Mouse (Mus musculus): ENCODE results near the gene Acbd6. TPM values are rescaled to one million over a fixed set of nuclear protein-coding genes. Genes with fewer than 3 reads are reported as not detected.
A peak's percentile ranks its signal among the peaks of the same experiment; 100 is the strongest.

Acbd6 gene
- total RNA-seq (2021), result 10 to 100 TPM; 65.9 to 66.8 TPM
- long read RNA-seq, experiment 1, full-length matches to known transcripts, result 59 of 61 reads
- long read RNA-seq, experiment 1, partial matches to known transcripts, result 0 of 61 reads
- long read RNA-seq, experiment 1, other reads (novel, unspliced or antisense), result 2 of 61 reads
- long read RNA-seq, experiment 2, full-length matches to known transcripts, result 55 of 58 reads
- long read RNA-seq, experiment 2, partial matches to known transcripts, result 2 of 58 reads
- long read RNA-seq, experiment 2, other reads (novel, unspliced or antisense), result 1 of 58 reads

DNA sequence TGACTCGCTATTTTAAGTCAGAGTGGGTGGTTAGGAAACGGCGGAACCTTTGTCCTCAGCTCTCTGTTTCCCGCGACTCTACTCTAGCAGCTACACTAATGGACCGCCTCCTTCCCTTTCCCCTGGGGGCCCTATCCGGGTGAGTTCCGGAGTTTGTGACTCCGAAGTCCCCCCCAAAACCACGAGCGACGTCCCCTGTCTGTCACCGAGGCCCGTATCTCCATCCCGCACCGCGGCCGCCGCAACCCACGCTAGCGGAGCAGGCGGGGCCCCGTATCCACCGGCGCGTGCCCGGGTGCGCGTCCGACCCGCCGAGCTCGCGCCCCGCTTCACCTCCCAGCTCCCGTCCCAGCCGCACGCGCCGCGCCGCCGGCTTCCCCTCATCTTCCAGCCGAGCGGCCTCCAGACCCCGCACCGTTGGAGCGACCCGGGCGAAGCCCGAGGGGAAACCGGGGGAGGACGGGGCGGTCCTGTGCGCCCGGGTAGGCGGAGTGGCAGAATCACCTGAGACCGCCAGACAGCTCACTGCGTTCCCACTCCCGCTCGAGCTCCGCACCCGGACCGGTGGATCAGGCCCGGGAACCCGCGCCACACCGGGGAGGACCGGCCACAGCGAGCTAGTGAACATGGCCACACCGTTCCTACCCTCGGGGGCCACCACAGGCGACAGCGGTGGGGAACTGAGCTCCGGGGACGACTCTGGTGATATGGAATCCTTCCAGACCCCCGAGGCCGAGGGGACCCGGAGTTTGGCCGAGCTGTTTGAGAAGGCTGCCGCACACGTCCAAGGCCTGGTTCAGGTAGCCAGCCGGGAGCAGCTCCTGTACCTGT, at the start of gene Acbd6:
TSS of gene Acbd6 (plus strand) at position 109 of the 831 bp plus-strand sequence.
- peak; percentile 74 for DNase-seq (ENCODE audit: low spot score)

DNA sequence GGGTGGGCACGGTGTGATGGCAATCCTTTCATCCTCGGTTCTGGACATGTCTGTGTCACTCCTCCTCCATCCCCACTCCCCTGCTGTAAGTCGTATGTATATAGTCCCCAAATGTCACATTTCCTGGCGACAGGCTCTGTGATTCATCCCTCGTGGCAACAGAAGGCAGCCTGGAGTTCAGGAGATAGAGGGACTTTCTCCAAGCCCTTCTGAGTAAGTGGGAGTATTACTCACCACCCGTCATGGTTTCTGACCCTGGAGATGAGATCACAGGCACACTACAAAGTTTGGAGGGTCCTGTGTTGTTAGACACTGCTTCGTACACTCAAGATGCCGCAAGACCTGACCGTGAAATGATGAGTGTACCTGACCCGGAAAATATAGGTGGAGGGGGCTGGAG, 47.7 kb upstream of the Acbd6 start:
- no peak for DNase-seq (ENCODE audit: low spot score)

DNA sequence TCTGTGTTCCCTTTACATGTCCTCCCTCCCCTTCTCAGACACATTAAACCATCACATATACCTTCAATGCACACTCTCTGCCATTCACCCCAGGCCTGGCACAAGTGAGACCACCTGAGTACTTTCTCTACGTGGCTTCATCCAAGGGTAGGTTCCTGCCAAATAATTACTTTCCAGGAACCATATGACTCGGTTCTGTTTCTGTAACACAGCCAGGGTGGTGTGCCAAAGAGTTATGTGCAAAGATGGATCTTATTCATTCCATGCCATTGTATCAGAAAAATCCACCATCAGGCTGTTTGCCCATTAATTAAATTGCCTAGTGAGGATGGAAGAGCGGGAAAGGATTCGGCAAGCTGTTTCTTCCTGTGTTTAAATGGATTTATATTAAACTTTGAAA, 42.1 kb upstream of the Acbd6 start:
- DNase-seq (ENCODE audit: low spot score), result no peak

DNA sequence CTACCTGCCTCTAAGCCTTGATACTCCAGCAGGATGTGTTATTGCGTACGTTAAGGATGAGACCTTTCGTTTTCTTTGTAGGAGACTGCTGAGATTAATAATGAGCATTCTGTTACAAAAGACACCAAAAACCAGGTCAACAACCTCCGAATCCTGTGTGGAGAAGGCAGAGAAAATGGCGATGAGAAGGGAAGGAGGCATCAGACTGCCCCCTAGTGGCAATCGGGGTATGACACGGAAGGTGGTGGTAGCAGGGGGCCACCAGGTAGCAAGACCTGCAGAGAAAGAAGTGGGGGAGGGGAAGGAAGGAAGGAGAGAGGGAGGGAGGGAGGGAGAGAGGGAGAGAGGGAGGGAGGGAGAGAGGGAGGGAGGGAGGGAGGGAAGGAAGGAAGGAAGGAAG, 41.3 kb upstream of the Acbd6 start:
- DNase-seq (ENCODE audit: low spot score), result peak; percentile 63

DNA sequence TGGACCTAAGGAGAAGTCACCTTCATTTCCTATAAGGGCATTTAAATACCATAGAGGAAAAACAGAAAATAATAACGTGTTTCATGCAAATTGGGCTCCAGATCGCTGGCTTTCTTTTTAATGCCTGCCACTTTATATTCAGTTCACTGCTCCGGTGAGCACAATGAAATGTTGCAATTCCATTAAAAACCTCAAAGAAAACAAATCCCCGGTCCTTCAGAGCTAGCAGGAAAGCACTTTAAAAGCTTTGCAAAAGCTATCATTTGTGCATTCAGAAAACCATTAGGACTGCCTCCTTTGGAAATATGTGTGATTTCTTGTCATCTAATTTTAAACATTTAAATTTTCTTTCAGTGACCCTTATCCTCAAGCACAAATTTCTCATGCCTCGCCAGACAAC, 40.9 kb upstream of the Acbd6 start:
- no peak for DNase-seq (ENCODE audit: low spot score)

DNA sequence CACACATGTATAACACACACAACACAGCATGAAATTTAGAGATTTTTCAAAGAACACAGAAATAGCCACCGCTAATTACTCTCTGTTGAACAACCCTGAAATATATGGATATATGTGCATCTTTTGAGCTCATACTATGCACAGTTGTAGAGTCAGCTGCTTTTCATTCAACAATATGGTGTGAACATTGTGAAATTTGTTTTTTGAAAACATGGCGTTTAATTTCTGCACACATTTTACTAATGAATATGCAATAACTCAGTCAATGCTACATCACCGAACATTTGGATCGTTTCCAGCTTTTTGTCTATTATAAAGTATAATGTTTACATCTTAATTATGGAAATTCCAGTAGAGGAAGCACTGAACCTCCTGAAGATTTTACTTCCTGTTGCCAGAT, 37.6 kb upstream of the Acbd6 start:
- no peak for DNase-seq (ENCODE audit: low spot score)

DNA sequence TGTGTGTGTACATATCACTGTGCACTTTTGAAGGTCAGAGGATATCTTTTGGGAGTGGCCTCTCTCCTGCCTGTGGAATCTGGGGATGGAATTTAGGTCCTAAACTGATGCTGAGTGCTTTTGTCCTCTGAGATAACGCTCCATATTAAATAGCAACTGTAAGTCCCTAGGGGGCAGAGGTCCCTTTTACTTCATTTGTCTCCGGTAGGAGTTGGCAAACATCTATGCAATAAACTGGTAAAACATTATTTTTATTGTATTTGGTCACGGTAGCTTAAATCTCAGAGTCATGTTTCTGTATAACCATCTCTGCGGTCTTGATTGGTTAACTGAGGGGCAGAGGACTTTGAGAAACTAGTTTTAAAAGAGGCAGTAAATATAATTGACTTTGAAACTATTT, 35.4 kb upstream of the Acbd6 start:
- no peak for DNase-seq (ENCODE audit: low spot score)

DNA sequence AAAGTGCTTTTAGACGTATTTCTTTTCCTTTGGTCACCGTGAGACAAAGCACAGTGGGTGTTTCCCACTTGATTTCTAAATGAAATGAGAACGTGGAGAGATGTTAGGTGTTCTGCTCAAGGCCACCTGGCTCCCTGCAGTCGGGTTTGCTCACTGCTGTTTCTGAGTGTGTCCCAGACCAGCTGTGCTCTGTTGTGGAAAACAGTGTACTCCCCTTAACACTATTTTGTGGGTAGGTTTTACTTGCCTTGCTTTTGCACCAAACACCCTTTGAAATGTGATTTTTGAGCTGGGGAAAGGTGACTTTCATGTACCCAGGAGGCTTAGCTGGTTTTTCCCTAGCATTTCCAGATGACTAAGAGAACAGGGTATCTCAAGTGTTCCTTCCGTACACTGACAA, 31.7 kb upstream of the Acbd6 start:
- no peak for DNase-seq (ENCODE audit: low spot score)

DNA sequence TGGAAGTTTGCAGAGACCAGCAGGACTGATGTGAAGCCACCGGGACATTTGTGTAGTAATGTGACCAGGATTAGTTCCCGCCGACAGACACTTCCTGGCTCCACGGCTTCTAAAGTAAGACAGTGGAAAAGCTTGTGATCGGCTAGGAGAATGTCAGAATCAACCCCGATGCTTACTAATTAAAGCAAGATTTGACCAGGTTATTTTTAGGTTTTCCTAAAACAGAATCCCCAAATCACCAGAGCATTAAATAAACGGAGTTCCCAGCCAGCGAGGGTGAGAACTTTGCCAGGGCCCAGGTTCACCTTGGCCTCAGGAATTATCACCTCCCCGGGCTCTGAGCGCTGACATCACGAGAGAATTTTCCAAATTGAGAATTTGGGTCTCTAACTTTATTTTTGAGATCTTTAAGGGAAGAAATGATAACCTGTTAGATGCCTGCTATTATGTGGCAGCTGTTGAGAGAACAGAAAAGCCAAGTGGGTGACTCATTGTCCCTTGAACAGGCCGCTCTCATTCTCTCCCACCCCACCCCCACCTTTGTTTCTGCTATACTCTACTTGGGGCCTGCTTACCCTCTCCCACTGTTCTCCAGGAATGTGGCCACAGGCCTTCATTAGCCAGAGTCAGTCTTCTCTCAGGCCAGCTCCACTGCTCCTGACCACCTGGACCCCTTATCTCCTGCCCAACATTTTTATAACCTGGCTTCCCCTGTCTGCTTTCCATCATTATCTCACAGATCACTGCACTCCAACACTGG, 30.7 kb upstream of the Acbd6 start:
- no peak for DNase-seq (ENCODE audit: low spot score)

DNA sequence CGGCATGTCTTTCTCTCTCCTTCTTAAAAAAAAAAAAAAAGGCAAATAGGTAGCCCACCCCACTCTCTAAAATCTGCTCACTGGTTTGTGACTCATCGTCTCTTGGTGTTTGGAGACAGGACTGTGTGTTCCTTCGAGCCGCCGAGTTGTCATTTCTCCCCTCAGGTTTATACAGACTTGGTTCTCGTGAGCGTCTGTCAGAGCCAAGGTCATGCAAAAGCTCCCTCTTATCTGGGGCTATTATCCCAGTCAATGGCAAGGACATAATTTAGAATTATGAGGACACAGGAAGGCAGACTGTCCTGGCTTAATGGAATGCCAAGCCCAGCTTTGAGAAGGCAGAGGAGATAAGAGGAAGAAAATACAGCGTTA, 30.1 kb upstream of the Acbd6 start:
- DNase-seq (ENCODE audit: low spot score), result no peak

DNA sequence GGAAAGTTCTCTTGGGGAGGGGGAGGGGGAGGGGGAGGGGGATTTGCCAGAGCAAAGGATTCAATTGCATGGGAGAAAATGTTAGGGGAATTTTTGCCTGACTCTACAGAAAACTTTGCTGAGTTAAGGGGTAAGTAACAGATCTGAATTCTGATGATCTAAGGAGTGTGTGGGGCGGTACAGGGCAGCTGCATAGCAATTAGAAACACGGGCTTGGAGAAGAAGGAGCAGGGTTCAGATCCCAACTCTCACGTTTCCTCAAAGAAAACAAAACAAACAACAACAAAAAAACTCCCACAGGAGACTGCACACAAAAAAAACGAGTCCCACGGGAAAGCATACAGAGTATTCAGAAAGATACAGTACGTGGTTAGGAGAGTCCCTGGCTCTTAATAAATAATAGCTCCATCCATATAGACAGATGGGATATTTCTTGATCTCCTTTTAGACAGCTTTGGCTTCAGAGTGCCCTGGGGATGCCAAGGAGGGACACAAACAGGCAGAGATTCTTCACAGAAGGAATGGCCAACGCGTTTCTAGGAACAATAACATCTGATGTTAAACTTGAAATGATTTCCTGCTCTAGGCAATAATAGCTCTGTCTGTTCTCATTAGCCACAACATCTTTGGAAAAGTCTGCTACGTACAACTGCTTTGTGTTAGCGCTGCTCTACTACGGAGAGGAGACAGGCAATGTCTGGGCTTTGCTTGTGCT, 29.4 kb upstream of the Acbd6 start:
- no peak for DNase-seq (ENCODE audit: low spot score)

DNA sequence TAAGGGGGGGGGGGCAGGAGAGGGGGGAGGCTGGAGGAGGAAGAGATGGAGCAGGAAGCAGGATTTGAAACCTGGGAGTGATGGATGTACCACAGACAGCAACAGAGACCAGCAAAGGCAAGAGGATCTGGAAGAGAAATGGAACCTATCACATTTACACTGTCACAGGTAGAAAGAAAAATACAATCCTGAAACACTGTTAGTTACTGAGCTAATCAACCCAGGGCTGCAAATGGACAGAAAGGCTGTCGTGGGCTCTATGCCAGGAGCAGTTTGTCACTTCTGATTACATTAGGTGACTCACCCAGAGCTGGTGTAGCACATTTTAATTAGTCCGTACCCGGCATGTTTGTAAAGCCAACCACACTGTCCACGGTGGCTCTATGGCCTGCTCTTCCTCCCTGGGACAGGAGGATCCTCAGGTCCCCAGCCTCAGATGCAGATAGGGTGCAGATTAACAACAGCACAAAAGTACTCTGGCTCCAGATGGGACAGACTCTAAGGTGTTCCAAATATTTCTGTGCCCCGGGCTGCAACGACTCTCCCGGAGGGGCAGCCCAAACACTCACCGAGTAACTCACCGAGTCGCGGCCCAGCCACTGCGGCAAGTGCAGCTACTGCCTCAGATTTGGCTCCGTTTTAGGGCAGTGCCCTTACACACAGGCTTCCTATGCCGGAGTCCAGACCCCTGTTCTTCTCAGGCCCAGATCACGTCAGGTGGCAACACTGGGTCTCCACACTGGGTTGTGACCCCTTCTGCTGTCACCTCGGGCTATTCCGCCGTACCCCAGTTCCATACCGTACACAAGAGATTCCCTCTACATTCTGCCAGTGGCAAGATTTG, 28.6 kb upstream of the Acbd6 start:
- DNase-seq (ENCODE audit: low spot score), result no peak

DNA sequence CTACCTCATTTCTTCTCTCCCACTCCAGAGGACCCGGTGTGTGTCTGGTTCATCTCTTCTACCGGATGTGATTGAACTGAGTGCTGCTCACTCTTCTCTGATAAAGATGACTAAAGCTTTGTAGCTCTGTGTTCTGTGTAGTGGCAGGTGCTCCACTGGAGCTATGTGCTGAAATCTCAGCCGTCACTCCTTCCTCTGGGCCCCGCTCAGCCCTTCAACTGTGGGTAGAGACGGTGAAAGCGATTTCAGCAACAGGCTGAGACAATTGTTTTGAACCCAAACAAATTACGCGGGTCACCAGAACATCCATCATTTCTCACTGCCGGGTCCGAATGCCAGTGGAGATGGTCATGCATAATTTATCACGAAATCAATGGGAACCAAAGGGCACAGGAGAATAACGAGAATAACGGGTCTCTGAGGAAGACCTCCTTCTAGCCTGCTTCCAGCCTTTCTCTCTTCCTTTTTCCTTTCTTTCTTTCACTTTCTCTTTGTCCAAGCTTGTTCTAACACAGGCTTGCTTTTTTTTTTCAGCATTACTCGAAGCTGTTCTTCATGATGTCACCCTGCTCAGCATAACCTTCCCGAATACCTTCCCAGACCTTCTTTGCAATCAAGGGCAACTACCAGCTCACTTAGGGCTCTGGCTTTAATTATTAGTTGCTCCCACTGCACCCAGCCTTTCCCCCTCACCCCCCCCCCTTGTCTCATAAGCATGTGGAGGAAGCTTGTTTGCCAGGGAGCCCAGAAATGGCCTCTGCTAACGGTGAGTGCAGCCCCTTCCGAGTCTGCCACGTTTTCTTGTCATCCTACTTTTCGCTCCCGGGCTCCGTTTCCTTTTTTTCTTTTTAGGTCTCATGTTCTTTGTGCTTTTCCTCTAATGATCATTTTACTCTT, 27.1 kb upstream of the Acbd6 start:
- no peak for DNase-seq (ENCODE audit: low spot score)

DNA sequence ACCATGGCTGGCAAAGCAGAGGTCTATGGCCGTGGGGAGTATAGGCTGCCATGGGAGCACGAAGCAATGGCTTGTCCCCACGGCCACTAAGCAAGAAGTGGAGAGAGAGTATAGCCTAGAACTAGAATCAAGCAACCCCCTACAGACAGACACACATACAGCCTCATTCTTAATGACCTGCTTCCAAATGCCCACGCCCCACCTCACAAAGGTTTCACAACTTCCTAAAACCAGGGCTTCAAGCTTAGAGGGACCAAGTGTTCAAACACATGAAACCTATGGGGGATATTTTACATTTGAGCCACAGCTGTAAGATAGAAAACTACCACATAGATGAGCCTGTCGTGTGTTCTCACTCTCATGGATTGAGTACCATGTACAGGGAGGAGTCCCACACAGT, 25.5 kb upstream of the Acbd6 start:
- DNase-seq (ENCODE audit: low spot score), result no peak

DNA sequence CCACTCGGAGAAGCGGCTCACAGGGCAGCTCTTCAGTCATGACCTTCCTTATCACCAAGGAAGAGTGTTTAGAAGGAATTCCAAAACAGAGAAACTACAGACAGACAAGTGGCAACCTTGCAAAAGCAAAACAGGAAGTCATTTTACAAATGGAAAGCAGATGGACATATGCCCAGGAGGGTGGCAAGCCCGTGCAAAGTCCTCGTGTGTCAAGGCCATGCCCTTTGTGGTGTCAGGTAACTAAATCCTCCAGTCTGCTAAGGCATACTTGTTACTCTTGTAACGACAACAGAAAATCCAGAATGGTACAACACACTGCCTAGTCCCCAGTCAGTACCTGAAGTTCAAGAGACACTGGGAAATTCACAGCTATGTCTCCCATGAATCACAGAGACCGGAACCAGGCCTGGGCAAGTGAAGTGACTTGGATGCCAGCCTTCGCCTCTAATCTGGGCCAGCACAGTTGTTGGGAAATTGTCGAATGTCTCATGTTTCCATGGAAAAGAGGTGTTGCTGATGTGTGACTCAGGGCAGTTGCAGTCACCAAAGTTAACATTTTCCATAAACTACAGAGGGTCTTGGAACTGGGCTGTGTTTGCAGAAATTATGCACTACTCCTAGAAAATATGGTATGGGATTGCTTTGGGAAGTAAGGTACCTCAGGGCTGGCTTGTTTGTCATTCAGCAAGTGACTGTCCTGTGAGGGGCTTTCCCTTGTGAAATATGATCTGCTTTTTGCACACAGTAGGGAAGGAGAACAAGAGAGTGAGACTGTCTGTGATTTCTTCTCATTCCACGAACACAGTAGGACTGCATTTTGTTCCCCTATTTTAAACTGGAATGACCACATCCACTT, 24.9 kb upstream of the Acbd6 start:
- DNase-seq (ENCODE audit: low spot score), result peak; percentile 71

DNA sequence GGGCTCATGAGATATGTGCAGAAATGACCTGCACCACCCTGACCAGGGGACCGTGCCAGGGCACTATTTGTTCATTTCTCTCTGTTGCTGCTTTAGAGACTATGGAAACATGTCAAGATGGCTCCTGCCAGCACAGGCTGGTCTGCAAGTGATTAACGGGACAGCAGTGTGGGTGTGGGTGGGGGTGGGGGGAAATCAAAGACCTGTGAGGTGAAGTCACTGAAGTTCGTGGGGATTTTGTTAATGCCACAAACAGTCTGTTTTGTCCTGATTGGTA, 24.3 kb upstream of the Acbd6 start:
- no peak for DNase-seq (ENCODE audit: low spot score)

DNA sequence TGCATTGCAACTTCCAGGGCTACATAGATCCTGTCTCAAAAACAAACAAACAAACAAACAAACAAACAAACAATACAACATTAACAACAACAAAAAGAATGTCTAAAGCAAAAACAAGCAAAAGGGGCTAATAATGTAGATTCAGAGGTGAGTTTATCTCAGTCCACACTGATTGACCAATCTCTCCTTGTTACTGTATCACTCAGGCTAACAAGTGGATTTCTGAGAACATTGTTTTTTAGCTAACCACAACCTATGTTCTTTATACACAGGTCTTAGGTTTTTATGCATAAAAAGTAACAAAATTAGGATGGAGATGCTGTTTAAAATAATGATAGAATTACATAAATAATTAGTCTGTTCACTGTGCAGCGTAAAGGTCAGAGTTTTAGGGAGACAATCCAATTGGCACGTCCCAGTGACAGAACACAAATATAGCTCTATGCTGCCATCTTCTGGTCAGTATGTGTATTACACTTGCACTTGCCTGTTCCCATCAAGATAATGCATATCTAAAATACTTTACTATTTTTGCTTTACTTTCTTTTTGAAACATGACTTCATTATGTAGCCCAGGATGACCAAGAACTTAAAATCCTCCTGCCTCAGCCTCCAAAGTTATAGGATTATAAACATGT, 20.8 kb upstream of the Acbd6 start:
- DNase-seq (ENCODE audit: low spot score), result peak; percentile 79

DNA sequence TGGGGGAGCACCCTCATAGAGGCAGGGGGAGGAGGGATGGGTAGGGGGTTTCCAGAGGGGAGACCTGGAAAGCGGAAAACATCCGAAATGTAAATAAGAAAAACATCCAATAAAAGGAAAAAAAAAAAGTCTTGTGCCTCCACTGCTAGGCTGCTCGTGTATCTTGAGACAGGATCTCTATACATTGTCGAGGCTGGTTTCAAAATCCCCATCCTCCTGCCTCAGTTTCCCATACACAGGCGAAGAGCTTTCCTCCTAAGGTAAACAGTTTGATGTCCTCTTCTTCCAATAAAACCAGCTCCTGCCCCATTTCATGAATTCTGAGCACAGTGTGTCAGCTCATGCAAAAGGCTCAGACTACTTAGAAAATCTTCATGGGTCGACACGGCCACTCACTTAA, 19.9 kb upstream of the Acbd6 start:
- no peak for DNase-seq (ENCODE audit: low spot score)

DNA sequence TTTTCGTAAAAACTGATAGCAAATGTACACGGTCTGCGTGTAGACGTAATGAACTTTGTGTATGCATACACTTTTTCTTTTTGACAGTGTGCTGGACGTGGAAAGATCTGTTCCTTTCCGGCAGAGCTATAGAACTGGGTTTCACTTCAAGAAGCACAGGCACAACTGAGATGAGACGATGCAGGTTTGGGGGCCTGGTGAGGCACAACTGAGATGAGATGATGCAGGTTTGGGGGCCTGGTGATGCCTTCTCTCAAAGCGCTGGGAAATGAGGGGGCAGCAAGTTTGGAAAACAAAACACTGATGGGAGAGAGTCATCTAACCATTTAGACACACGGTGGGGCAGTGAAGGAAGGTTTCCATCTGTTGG, 293 bp upstream of the Acbd6 start:
- DNase-seq (ENCODE audit: low spot score), result no peak
